Mouse (Mus musculus): ENCODE data around the gene Adh4. TPM values are rescaled to one million over a fixed set of nuclear protein-coding genes. Genes with fewer than 3 reads are reported as not detected.

Gene Adh4
- polyA plus RNA-seq, 1 experiment from 2014 or later = not detected

DNA sequence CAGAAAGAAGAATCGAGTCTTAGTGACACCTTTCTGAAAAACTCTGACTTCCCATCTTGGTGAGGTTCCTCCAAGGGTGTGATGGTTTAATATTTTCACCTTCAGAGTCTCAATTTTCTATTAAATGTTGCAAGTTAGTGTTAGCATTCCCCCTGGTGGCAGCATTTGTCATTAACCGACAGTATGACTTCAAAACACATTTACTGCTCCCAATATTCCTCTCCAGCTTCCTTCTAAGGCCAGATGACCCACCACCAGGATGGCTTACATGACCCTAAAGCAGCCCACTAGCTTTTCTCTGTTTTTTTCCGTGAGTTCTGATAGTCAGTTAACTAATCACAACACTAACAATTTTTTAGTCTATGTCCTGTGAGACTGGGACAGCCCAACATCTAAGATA is 9.9 kb upstream of the Adh4 start:
- Histone ChIP-seq H3K4me3 (ENCODE audit: low read depth, low read length) (no peak overlapping the region), H3K9ac (ENCODE audit: low read depth, low read length) (no peak overlapping the region), H3K27ac (ENCODE audit: low read depth, low read length) (no peak overlapping the region), H3K36me3 (ENCODE audit: control insufficient read depth, insufficient read depth, low read length) (no peaks in the 10 kb centered on the region), H3K4me2 (no peak overlapping the region), H3K27me3 (ENCODE audit: control insufficient read depth, insufficient read depth, low read length) (no peaks in the 10 kb centered on the region), H3K4me1 (ENCODE audit: control insufficient read depth, insufficient read depth, low read length) (no peaks in the 10 kb centered on the region), H3K9me3 (replicated peaks; ENCODE audit: control insufficient read depth, low read length) (no peaks in the 10 kb centered on the region)
- 37% methylated on average over 3 of the region's 3 CpGs for WGBS (ENCODE audit: insufficient replicate concordance)
- ATAC-seq (replicated peaks; ENCODE audit: insufficient number of reproducible peaks, low FRiP score, low TSS enrichment) = no peak

DNA sequence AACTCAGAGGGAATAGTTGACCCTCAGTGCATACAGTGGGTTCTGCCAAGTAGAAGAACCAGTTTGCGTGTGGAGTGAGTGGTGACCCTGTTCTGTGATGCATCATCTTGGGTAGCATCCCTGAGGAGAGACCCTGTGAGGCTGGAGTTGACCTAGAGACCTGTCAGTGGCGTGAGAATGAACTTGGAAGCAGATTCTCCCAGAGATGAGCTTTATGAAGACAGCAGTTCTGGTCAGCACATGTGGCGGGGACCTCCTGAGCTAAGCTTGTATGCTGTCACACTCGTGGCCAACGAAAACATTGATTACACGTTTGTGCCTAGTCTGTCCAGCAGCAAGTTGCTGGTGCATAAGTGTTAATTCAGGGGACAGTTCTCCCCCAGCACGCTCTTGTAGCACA is 9.4 kb upstream of the Adh4 start:
- no peak overlapping the region for H3K9ac ChIP-seq (ENCODE audit: low read depth, low read length)
- no peaks in the 10 kb centered on the region for H3K36me3 ChIP-seq (ENCODE audit: control insufficient read depth, insufficient read depth, low read length)
- no peak for ATAC-seq (replicated peaks; ENCODE audit: insufficient number of reproducible peaks, low FRiP score, low TSS enrichment)
- no peak overlapping the region for H3K4me2 ChIP-seq
- H3K4me1 ChIP-seq (ENCODE audit: control insufficient read depth, insufficient read depth, low read length) = no peaks in the 10 kb centered on the region
- no peak overlapping the region for H3K4me3 ChIP-seq (ENCODE audit: low read depth, low read length)
- no peaks in the 10 kb centered on the region for H3K9me3 ChIP-seq (replicated peaks; ENCODE audit: control insufficient read depth, low read length)
- H3K27me3 ChIP-seq (ENCODE audit: control insufficient read depth, insufficient read depth, low read length) = no peaks in the 10 kb centered on the region
- no peak overlapping the region for H3K27ac ChIP-seq (ENCODE audit: low read depth, low read length)
- WGBS (ENCODE audit: insufficient replicate concordance) = 71% methylated on average over 7 of the region's 7 CpGs

DNA sequence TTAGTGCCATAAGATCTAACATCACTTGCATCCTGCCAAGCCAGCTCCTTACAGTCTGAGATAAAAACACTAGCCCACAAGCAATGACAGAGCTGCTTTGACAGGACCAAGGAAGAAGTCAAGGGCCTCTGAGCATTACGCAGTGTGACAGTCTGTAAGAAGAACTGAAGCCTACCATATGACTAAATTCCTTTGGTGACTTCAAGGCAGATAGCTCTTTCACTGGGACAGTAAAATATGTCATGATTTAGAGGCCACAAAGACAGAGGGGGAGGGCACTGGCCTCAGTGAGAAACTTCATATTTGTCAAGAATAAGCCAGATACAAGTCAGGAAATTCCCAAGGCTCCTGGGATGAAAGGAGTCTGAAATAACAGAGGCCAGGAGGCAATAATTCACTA is 7.3 kb upstream of the Adh4 start:
- ATAC-seq (replicated peaks; ENCODE audit: insufficient number of reproducible peaks, low FRiP score, low TSS enrichment) = no peak

DNA sequence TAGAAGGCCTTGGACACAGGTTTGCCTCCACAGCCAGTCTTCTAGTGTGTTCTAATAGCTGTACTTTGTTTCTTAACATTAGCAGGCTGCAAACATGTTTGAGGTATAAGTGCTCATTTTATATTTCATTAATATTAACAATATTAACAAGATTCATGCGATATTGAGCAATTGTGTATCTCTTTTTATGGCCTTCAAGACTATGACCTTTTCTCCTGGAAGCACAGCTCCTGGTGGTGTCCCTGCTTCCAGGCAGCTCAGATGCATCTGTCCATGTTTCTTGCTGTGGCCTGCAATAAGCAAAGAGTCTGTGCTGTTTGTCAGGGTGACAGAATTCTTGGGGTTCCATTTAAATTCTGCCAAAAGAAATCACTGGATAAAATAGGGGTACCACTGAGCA is 5.7 kb upstream of the Adh4 start:
- Histone ChIP-seq H3K4me2 (no peak overlapping the region), H3K27ac (ENCODE audit: low read depth, low read length) (no peak overlapping the region), H3K27me3 (ENCODE audit: control insufficient read depth, insufficient read depth, low read length) (no peaks in the 10 kb centered on the region), H3K9me3 (replicated peaks; ENCODE audit: control insufficient read depth, low read length) (no peaks in the 10 kb centered on the region), H3K4me3 (ENCODE audit: low read depth, low read length) (no peak overlapping the region), H3K36me3 (ENCODE audit: control insufficient read depth, insufficient read depth, low read length) (no peaks in the 10 kb centered on the region), H3K4me1 (ENCODE audit: control insufficient read depth, insufficient read depth, low read length) (no peaks in the 10 kb centered on the region), H3K9ac (ENCODE audit: low read depth, low read length) (no peak overlapping the region)
- ATAC-seq (replicated peaks; ENCODE audit: insufficient number of reproducible peaks, low FRiP score, low TSS enrichment) = no peak
- WGBS (ENCODE audit: insufficient replicate concordance) = 63% methylated on average over 1 of the region's 1 CpGs

More for the DNA sequence above, 7.3 kb upstream of the Adh4 start:
- H3K9ac ChIP-seq (ENCODE audit: low read depth, low read length) = no peak overlapping the region
- 92% methylated on average over 1 of the region's 1 CpGs for WGBS (ENCODE audit: insufficient replicate concordance)
- H3K27ac ChIP-seq (ENCODE audit: low read depth, low read length) = no peak overlapping the region
- H3K36me3 ChIP-seq (ENCODE audit: control insufficient read depth, insufficient read depth, low read length) = no peaks in the 10 kb centered on the region
- no peak overlapping the region for H3K4me2 ChIP-seq
- no peak overlapping the region for H3K4me3 ChIP-seq (ENCODE audit: low read depth, low read length)
- no peaks in the 10 kb centered on the region for H3K9me3 ChIP-seq (replicated peaks; ENCODE audit: control insufficient read depth, low read length)
- H3K27me3 ChIP-seq (ENCODE audit: control insufficient read depth, insufficient read depth, low read length) = no peaks in the 10 kb centered on the region
- H3K4me1 ChIP-seq (ENCODE audit: control insufficient read depth, insufficient read depth, low read length) = no peaks in the 10 kb centered on the region

DNA sequence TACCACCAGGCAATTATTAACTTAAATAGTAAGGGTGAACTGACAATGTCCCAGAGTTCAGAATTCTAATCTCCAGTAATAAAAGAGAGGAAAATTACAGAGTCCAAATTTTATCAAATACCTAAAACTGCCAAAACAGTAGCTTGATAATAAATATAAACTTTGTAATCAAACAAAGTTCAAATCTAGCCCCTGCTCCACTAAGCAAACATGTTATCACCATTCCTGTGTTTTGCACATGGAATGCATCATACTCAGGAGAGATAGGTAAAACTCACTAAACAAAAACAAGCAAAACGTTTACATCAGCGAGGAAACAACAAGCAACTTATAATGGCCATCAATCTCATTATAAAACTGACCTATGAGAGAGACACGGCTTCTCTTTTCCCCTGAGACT is 5.1 kb upstream of the Adh4 start:
- Histone ChIP-seq H3K36me3 (ENCODE audit: control insufficient read depth, insufficient read depth, low read length) (no peaks in the 10 kb centered on the region), H3K27ac (ENCODE audit: low read depth, low read length) (no peak overlapping the region), H3K9me3 (replicated peaks; ENCODE audit: control insufficient read depth, low read length) (no peaks in the 10 kb centered on the region), H3K27me3 (ENCODE audit: control insufficient read depth, insufficient read depth, low read length) (no peaks in the 10 kb centered on the region), H3K4me3 (ENCODE audit: low read depth, low read length) (no peak overlapping the region), H3K9ac (ENCODE audit: low read depth, low read length) (no peak overlapping the region), H3K4me1 (ENCODE audit: control insufficient read depth, insufficient read depth, low read length) (no peaks in the 10 kb centered on the region), H3K4me2 (no peak overlapping the region)
- ATAC-seq (replicated peaks; ENCODE audit: insufficient number of reproducible peaks, low FRiP score, low TSS enrichment) = no peak
- 76% methylated on average over 3 of the region's 3 CpGs for WGBS (ENCODE audit: insufficient replicate concordance)

DNA sequence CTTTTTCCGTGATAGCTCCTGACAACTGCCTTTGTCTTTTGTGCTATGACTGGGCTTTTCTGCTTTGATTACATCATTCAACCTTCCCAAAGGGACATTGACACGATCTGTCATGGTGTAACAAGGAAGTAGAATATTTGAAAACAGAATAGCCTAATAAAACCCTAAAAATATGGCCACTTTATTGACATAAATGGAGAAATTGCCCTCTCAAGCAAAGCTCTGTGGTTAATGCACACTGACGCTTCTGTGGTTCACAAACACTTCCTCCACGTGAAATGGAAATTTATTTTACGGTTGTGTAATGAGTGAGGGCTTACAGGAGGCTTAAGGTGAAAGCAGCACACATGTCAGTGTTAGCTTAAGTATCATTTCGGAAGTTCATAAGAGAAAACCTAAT is 4.1 kb downstream of the Adh4 start:
- Histone ChIP-seq H3K27ac (ENCODE audit: low read depth, low read length) (no peak overlapping the region), H3K9ac (ENCODE audit: low read depth, low read length) (no peak overlapping the region), H3K4me2 (no peak overlapping the region), H3K36me3 (ENCODE audit: control insufficient read depth, insufficient read depth, low read length) (no peaks in the 10 kb centered on the region), H3K4me3 (ENCODE audit: low read depth, low read length) (no peak overlapping the region), H3K27me3 (ENCODE audit: control insufficient read depth, insufficient read depth, low read length) (no peaks in the 10 kb centered on the region), H3K9me3 (replicated peaks; ENCODE audit: control insufficient read depth, low read length) (no peaks in the 10 kb centered on the region), H3K4me1 (ENCODE audit: control insufficient read depth, insufficient read depth, low read length) (no peaks in the 10 kb centered on the region)
- WGBS (ENCODE audit: insufficient replicate concordance) = 75% methylated on average over 6 of the region's 6 CpGs
- no peak for ATAC-seq (replicated peaks; ENCODE audit: insufficient number of reproducible peaks, low FRiP score, low TSS enrichment)

DNA sequence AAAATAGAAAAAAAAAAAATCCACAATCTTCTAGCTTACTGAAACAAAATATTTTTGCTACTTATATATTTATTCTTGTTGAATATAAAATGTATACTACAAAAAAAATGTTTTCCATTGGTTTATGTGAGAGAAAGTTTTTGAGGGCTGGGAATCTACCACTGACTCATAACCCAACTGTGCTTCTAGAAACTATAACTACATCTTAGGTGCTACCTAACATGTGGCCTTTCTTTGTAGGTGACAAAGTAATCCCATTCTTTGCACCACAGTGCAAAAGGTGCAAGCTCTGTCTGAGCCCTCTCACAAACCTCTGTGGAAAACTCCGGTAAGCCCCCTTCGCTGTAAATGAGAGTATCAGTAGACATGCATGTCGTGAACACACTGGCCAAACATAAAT is 5.1 kb downstream of the Adh4 start:
- H3K27ac ChIP-seq (ENCODE audit: low read depth, low read length) = no peak overlapping the region
- no peak overlapping the region for H3K9ac ChIP-seq (ENCODE audit: low read depth, low read length)
- H3K4me1 ChIP-seq (ENCODE audit: control insufficient read depth, insufficient read depth, low read length) = no peaks in the 10 kb centered on the region
- no peak overlapping the region for H3K4me2 ChIP-seq
- H3K36me3 ChIP-seq (ENCODE audit: control insufficient read depth, insufficient read depth, low read length) = no peaks in the 10 kb centered on the region
- H3K4me3 ChIP-seq (ENCODE audit: low read depth, low read length) = no peak overlapping the region
- 92% methylated on average over 3 of the region's 3 CpGs for WGBS (ENCODE audit: insufficient replicate concordance)
- no peaks in the 10 kb centered on the region for H3K27me3 ChIP-seq (ENCODE audit: control insufficient read depth, insufficient read depth, low read length)
- no peaks in the 10 kb centered on the region for H3K9me3 ChIP-seq (replicated peaks; ENCODE audit: control insufficient read depth, low read length)
- ATAC-seq (replicated peaks; ENCODE audit: insufficient number of reproducible peaks, low FRiP score, low TSS enrichment) = no peak

DNA sequence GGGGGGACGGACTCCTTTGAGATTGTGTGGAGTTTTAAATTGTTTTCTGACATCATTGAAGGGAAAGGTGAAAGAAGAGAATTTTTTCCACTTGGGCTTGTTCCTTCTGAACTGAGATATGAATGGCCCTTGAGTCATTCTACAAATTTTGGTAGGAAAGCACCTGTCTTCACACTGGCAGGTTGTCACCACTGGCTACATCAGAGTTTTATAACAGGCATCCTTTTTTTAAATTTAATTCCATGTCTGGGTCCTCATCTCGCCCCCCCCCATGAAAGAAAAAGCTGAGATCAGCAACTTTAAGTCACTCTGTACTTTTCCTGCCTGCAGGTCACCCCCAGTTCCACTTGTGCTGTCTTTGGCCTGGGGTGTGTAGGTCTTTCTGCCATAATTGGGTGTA is 8.4 kb downstream of the Adh4 start:
- Histone ChIP-seq H3K4me3 (ENCODE audit: low read depth, low read length) (no peak overlapping the region), H3K9me3 (replicated peaks; ENCODE audit: control insufficient read depth, low read length) (no peaks in the 10 kb centered on the region), H3K27me3 (ENCODE audit: control insufficient read depth, insufficient read depth, low read length) (no peaks in the 10 kb centered on the region), H3K36me3 (ENCODE audit: control insufficient read depth, insufficient read depth, low read length) (no peaks in the 10 kb centered on the region), H3K27ac (ENCODE audit: low read depth, low read length) (no peak overlapping the region), H3K4me2 (no peak overlapping the region), H3K4me1 (ENCODE audit: control insufficient read depth, insufficient read depth, low read length) (no peaks in the 10 kb centered on the region), H3K9ac (ENCODE audit: low read depth, low read length) (no peak overlapping the region)
- WGBS (ENCODE audit: insufficient replicate concordance) = 66% methylated on average over 2 of the region's 2 CpGs
- ATAC-seq (replicated peaks; ENCODE audit: insufficient number of reproducible peaks, low FRiP score, low TSS enrichment) = no peak

DNA sequence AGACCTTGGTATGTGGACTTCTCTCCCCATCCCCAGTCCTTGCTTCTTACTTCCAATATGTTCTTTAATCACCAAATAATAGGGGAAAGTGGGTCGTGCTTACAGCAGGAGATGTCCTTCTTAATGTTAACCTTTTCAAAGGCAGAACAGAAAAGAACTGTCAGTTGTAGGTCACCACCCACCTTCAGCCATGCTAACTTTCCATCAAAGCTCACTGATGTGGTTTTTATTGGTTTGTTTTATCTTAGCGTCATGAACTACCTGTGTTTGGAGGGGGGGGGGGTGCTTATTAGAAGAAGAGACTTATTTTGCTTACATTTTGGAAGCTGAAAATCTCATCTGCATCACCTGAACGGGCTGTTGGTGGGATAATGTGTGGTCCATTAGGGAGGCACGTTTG is 9.0 kb downstream of the Adh4 start:
- no peak overlapping the region for H3K4me2 ChIP-seq
- WGBS (ENCODE audit: insufficient replicate concordance) = 63% methylated on average over 4 of the region's 4 CpGs
- H3K9me3 ChIP-seq (replicated peaks; ENCODE audit: control insufficient read depth, low read length) = no peaks in the 10 kb centered on the region
- no peak overlapping the region for H3K4me3 ChIP-seq (ENCODE audit: low read depth, low read length)
- no peaks in the 10 kb centered on the region for H3K27me3 ChIP-seq (ENCODE audit: control insufficient read depth, insufficient read depth, low read length)
- H3K4me1 ChIP-seq (ENCODE audit: control insufficient read depth, insufficient read depth, low read length) = no peaks in the 10 kb centered on the region
- H3K27ac ChIP-seq (ENCODE audit: low read depth, low read length) = no peak overlapping the region
- no peaks in the 10 kb centered on the region for H3K36me3 ChIP-seq (ENCODE audit: control insufficient read depth, insufficient read depth, low read length)
- no peak for ATAC-seq (replicated peaks; ENCODE audit: insufficient number of reproducible peaks, low FRiP score, low TSS enrichment)
- H3K9ac ChIP-seq (ENCODE audit: low read depth, low read length) = no peak overlapping the region

All from heart, embryonic 11.5 days (tissue).